Mouse (Mus musculus) cerebellum, postnatal 25 days (tissue): Measurements from ENCODE around the gene Ppil6.
A peak's percentile ranks its signal among the peaks of the same experiment; 100 is the strongest.

Source experiments
- DNase-seq, 2 experiments: peaks; one replicate each; pipeline ENCODE4 v3.0.0; 2021; ENCODE audit warnings: mixed read lengths in 2 of 2

The Ppil6 gene

DNA sequence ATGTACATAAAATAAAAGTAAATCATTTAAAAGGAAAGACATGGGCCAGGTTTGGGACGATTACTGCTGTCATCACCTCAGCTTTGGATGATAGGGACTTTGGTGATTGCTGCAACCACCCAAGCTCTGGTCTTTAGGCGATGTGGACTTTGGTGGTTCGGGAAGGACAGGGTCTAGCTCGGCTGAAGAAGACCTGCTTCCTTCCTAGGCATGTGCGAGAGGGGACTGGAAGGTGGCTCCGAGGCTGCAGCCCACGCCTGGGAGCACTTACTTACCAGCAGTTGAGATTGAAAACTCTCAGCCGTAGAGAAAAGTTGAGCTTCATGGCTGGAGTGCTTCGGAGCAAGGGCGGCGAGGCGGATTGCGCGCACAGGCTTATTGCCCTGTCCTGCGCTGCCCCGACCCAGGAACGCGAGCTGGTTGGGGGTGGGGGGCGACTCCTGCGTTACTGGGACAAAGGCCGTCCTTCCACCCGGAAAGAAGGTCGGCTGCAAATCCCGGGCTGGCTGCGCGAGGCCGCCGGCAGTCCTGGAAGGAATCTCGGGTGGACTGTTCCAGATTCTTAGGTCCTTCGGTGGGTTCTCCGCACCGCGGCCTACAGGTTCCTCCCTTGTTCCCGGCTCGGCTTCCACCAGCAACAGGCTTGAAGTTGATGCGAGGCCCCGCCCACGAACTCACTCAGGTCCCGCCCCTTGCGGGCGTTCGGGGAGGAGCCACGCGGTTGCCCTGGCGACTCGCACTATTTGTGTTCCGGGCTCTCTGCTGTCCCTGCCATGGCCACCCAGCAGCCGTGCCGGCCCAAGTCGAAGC, at the start of gene Ppil6, which contains the start of gene Smpd2:
Gene Ppil6, plus strand, starts transcription at position 732 of the 810 bp plus-strand sequence.
Gene Smpd2, minus strand, starts transcription at position 662 of the 810 bp plus-strand sequence.
- DNase-seq: peak; percentile 91 to 95

DNA sequence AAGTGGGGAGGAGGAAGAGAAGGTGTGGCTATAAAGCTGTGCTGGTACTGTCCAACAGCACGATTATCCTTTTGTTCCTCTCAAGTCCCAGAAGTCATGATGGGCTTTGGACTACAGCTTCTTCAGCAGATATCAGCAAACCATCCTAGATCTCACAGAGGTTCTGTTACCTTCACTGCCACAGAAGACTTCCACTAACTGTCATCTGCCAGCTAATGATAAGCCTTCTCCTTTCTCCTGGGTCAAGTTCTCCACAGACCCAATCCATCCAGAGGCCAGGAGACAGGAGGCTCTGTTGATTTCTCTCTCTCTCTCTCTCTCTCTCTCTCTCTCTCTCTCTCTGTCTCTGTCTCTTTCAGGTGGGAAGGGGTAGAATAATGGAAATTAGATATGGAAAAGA, 42.0 kb upstream of the Ppil6 start:
- DNase-seq: no peak

DNA sequence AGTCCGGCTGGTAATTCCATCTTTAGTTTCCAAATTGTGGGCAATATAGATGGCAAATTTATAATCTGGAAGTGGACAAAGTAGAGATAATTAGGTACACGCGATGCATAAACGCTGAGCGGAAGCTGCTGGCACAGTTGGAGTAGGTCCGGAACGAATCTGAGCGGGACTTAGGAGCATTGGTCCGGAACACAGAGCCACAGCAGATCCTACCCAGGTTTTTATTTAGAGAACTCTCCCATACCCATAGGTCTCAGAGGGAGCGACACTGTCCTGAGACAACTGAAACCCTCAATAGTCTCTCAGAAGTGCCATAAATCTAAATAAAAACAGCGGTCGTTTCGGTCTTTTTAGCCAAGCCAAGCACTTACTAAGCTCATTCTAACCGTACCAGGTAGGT, 40.6 kb upstream of the Ppil6 start:
- DNase-seq: peak; percentile 57 to 67

DNA sequence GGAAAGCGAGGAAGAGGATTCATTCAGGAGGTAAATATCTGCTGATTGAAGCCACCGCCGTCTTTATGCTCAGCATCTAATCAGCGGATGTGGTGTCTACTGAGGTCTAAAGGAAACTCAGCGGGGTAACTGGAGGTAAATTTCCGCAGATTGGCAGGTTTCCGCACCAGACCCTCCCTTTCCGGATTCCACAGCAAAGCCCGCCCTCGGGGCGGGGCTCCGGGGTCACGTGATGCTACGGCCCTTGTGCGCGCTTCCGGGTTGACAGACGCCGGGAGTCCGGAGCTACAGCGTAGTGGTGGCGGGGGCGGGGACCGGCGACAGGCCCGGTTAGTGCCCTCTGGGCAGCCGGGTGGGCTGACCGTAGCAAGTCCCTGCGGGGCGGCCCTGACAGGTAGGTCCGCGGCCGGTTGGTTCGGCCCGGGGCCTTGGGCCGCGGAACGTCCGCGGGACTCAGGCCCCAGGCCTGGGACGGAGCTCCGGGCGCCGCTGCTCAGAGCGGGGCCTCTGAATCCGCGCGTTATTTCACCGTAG, 40.0 kb upstream of the Ppil6 start, which contains the start of gene Zbtb24:
Gene Zbtb24, plus strand, starts transcription at position 247 of the 534 bp plus-strand sequence.
- peak; percentile 98 to 99 for DNase-seq

DNA sequence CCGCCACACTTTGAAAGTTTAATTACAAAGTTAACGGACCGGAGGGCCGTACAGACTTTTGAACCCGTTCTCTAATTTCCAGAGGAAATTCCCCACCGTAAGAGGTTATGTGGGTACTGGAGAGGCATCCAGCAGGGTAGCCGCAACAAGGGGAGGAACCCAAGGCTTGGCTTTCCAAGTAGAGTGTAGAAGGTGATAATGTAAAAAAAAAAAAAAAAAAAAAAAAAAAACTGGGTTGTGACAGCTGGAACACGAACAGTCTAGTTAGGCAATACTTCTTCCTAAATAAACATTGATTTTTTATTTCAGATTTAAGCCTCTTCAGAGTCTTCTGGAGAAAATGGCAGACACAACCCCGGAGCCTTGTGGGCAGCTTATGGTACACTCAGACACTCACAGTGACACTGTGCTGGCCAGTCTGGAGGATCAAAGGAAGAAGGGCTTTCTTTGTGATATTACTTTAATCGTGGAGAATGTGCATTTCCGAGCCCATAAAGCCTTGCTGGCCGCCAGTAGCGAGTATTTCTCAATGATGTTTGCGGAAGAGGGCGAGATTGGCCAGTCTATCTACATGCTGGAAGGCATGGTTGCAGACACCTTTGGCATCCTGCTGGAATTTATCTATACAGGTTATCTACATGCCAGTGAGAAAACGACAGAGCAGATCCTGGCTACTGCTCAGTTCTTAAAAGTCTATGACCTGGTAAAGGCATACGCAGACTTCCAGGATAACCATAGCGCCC, 39.3 kb upstream of the Ppil6 start:
- no peak for DNase-seq

DNA sequence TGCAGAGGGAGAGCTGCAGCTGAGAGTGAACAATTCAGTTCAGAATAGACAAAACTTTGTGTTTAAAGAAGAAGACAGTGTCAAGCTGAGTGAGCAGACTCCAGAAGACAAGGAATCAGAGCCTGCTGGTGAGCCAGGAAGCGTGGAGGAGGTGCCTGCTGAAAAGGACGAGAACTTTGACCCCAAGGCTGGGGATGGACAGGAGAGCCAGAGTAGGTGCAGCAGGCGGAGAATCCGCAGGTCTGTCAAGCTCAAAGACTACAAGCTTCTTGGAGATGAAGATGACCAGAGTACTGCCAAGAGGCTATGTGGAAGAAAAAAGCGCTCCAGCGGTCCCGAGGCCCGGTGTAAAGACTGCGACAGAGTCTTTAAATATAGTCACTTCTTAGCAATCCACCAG, 38.6 kb upstream of the Ppil6 start:
- DNase-seq: no peak

DNA sequence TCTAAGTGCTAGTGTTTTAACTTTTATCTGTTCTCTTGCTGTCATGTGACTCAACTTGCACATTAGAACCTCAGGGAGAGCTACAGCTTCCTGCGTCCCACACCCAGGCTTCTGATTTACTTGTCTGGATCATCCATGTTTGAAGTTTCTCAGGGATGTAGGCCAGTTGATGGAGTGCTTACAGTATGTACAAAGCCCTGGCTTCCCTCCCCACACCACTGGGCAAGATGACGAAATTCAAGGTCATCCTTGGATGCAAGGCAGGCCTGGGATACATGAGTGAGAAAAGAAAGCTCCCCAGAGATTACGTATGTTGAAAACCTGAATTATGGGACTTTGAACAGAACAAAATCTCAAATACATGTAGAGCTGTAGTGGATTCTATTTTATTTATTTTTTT, 37.4 kb upstream of the Ppil6 start:
- DNase-seq: no peak

DNA sequence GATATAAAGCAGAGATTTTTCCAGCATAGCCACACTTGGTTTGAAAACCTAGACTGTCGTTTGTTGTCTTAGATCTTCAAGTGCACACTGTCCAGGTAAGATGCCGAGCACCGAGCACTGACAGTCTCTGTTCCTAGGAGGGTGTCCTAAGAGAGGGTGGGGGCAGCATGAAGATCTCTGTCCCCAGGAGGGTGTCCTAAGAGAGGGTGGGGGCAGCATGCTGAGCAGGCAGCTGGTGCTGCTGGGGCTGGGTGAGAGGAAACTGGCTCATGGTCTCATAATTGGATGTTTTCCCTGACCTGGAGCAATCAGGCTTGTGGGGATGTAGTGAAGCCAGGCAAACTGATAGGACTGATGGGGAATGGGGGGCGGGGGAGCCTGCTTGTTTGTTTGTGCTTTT, 30.2 kb upstream of the Ppil6 start:
- DNase-seq: peak in 1 of 2 experiments; percentile 32

DNA sequence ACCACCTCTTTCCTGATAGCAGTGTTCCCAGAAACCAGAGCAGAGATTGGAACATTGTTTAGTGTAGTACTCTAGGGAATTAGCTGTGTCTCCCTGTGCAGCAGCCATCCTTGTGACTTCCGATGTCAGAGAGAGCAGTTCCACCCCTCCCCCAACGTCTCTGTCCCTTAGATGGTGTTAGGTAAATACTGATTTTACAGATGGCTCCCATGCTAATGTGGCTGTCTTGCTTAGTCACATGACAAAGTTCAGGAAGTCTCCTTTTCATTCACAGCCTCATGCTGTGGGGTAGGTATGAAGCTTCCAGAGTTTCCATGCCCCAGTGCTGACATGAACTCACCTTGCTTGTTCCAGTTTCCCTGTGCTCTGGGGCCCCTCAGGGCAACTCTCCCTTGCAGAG, 29.7 kb upstream of the Ppil6 start:
- DNase-seq: peak in 1 of 2 experiments; percentile 16

DNA sequence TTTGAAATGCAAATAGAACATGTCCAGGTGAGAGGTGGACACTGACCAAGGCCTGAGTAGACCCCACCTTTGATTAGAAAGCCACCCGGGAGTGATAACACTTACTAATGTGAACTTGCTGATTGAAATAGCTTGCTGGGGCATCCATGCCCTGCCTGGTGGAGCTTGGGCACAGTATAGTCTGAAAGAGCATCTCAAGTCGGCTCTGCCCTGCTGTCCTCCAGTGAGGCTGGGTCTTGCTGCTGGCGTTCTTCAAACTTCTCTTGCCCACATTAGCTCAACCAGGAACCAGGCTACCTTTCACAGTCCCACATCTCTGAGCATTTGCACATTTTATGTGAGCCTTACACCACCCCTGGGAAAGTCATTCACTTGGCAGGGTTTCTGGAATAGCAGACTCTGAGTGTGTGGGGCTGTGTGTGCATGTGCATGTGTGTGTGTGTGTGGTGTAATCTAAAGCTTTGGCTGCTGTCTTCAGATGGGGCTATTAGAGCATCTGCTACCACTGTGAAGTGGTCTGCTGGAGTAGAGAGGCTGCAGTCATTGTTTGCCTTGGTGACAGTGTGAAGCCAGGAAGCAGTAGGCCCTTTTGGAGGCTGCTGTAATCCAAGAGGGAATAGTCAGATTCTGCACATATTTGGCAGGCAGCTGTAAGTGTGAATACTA, 29.0 kb upstream of the Ppil6 start:
- DNase-seq: no peak

DNA sequence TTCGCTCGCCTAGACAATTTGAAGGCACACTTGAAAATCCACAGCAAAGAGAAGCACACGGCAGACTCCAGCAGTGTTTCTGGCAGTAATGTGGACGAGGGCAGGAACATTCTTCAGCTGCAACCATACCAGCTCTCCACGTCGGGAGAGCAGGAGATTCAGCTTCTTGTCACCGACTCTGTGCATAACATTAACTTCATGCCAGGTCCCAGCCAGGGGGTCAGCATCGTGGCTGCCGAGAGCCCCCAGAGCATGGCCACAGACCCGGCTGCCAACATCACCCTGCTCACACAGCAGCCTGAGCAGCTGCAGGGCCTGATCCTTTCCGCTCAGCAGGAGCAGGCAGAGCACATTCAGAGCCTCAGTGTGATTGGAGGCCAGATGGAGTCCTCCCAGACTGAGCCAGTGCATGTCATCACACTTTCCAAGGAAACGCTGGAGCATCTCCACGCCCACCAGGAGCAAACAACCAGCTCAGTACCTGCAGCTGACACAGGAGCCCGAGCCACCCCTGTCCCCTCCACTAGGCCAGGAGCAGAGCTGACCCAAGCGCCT, 25.8 kb upstream of the Ppil6 start:
- peak in 1 of 2 experiments; percentile 11 for DNase-seq

DNA sequence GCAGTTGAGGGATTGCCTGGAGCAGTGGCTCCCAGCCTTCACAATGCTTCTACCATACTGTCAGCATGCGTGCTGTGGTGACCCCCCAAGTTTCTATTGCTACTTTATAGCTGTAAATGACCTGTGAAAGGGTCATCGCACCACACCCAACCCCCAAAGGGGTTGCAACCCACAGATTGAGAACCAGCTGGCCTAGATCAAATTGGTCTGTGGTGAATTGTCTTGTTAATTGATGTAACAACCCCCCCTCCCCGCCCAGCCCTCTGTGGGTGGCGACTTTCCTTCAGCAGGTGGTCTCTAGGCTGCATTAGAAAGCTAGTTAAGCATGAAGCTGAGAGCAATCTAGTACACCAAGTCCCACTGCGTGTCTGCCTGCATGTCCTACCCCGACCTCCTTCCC, 22.9 kb upstream of the Ppil6 start:
- DNase-seq: no peak

DNA sequence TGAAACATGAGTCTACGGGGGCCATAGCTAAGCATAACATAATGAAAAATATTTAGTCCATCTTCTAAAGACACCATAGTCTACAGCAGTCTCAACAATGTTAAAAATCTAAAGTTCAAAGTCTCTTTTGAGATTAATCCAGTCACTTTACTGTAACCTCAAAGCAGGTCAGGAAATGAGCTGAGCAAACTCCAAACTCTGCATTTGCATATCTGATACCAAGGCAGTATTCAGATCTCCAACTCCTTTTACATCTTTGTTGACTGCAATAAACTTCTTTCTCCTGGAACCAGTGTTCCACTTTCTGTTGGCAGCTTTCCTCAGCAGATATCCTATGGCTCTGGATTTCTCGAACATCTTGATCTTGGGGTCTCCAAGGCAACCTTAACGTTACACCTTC, 19.5 kb upstream of the Ppil6 start:
- no peak for DNase-seq

DNA sequence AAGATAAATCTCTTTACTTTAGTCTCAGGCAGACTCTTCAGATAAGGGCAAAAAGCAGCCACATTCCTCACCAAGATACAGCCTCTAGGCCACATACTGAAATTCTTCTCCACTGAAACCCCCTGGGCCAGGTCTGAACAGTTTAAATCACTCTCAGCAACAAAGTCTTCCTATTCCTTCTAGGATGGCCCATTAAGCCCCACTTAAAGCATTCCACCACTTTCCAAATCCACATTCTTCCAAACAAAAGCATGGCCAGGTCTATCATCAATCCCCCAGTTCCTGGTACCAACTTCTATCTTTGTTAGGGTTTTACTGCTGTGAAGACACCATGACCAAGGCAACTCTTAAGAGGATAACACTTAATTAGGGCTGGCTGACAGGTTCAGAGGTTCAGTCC, 17.7 kb upstream of the Ppil6 start:
- no peak for DNase-seq

DNA sequence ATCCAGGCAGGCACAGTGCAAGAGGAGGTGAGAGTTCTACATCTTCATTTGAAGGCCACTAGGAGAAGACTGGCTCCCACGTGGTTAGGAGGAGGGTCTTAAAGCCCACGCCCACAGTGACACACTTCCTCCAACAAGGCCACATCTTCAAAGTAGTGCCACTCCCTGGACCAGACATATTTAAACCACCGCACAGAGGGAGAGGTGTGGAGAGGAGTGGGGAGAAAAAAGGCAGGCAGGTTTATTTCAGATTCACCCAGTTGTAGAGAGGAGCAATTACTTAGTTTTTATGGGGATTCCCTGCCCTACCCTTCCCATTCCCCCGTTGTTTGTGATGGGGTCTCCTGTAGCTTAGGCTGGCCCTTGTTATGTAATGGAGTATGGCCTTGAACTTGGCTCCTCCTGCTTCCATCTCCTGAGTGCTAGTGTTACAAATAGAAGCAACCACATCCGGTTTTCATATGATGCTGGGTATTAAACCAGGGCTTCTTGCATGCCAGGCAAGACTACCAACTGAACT, 17.2 kb upstream of the Ppil6 start:
- no peak for DNase-seq

DNA sequence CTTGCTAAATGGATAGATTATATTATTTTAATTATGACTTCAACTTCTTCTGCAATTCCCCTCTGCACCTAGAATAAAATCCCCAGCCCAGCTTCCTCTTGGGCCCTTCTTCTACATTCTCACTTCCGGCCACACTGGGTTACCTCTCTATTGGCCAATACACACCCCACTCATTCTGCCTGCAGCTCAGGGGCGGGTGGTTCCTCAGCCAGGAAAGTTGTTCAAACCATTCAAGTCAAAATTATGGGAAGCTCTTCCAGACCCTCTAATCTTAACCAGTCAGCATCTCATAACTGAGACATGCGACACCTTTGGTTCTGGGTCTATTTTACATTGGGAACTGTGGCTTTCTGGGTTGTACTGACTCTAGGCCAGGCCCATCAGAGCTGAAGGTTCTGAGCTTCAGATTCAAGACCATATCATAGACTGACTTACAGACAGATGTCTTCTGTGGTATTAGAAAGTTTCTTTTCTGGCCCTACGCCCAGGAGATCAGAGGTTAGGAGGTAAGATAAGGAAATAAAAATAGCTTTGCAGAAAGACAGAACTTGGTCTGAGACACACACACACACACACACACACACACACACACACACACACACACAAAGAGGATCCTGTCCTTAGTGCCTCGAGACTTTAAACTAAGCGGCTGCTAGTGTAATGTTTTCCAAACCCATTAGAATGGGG, 16.3 kb upstream of the Ppil6 start:
- no peak for DNase-seq

DNA sequence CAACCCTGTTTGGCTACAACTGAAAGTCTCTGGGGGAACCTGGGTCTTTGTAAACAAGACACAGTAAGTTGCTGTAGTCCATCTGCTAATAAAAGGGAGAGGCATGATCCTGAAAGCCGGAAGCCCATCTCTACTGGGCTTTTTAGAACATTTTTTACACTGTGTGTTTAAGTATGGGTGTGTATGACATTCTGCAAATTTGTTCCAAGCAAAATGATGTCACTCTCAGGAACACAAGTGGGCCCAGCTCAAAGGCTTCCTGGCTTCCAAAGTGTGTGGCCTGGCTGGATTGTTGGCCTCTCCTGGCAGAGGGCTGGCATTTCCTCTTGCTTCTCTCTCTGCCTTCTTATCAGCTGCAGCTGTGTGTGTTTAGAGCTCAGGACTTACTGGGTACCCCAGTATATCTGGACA, 15.3 kb upstream of the Ppil6 start:
- no peak for DNase-seq

DNA sequence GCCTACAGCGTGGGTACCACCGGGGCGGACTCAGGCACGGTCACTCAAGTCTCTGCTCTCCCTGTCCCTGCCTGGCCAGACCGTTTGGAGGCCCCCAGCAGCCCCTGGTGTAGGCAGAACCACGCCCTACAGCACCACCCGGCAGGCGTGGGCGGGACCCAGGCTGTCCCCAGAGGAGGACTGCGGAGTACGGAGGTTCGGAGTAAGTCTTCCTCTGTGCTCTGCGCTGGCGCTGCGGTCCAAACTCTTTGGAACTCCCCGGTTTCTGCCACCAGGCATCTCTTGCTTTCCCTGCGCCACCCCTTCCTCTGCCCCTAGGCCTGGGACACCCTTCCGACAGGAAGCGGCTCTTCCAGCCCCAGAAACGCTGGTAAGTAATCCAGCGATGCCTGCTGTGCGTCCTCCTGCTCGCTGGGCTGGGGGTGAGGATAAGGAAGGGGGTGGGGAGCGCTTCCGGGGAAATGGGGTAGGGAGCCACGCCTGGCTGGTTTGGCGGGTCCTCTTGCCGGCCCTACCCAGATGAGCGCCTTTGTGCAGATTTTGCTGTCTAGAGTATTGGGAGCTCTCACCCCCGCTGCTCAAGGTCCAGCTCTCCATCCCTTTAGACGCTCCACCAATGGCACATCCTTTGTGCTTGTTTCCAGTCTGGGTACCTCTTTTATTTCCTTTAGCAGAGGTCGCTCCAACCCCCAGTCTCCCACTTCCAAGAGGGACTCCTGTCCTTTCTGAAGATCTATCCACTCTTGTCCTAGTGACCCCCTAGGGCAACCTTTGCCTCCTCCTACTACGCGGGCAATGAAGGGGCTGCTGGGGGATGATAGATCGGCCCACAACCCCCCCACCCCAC, 13.8 kb upstream of the Ppil6 start, which contains the start of gene Mical1:
Gene Mical1, plus strand, starts transcription at position 144 of the 847 bp plus-strand sequence.
- peak in 1 of 2 experiments; percentile 40 for DNase-seq

DNA sequence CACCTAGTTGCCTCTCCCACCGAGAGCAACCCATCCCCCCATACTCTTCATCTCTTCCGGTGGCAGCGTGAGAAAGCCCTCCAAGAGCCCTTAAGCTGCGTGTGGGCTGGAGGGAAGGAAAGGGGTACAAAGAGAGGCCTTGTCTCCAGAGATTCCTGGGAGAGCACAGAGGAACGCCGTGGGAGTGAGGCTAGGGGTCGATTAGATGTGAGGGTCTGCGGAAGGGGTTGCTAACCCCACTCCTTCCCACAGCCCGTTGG, 13.3 kb upstream of the Ppil6 start:
- DNase-seq: no peak

DNA sequence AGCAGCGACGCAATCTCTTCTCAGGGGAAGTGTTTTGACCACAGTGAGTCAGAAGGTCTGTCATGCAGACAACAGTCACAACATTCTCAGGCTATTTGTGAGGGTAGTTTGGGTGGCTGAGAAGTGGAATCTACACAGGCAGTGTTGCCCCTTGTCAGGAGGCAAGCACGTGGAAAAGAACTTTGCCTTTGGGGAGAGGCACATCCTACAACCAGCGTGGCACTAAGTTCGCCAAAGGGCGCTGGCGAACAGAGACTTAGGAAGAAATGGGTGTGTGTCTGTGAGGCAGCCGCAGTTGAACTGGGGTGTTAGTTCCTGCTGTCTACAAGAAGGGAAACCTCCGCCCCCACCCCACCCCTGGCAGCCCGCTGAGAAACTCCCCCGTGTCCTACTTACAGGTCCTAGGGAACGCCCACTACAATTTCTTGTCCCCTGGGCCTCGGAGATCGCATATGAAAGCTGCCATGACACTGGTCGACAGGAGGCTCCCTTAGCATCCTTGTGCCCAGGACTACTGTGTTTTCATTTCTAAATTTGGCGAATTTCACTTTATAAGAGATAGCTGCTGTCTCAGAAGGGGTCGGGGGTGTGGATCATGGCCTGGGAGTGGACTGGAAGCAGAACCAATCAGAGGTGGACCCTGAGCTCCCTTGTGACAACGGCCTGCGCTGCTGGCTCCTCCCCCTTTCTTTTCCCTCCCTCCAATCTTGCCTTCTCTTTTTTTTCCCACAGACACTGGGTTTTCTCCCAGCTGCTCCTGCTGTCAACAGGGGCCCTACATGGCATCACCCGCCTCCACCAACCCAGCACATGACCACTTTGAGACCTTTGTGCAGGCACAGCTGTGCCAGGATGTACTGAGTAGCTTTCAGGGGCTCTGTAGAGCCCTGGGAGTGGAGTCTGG, 12.7 kb upstream of the Ppil6 start:
- DNase-seq: peak in 1 of 2 experiments; percentile 28
